Mouse (Mus musculus) intestine, postnatal 0 days (tissue): ENCODE results near the gene Nenf. TPM values are rescaled to one million over a fixed set of nuclear protein-coding genes. Genes with fewer than 3 reads are reported as not detected.

Experiments used
- ATAC-seq: fragments of 200-750 bp; cut with Nextera tagmentation; 2 replicates; pipeline ENCODE4 v1.8.0; 2017; ENCODE audit warnings: mild to moderate bottlenecking, moderate TSS enrichment, moderate library complexity
- H3K27ac ChIP-seq: fragments of 300-500 bp; sonication (generic); 2 replicates; pipeline ENCODE4 v1.5.1; 2014; ENCODE audit warnings: mild to moderate bottlenecking, low read depth, low read length, moderate library complexity
- H3K27me3 ChIP-seq: fragments of 300-500 bp; sonication (generic); replicated peaks from 2 replicates; pipeline ENCODE4 v1.6.1; 2014; ENCODE audit warnings: low read length, mixed read lengths; ENCODE audit not compliant: control insufficient read depth, insufficient read depth
- H3K36me3 ChIP-seq: fragments of 300-500 bp; sonication (generic); 2 replicates; pipeline ENCODE4 v1.6.1; 2014; ENCODE audit warnings: mild to moderate bottlenecking, moderate library complexity; ENCODE audit not compliant: control insufficient read depth, insufficient read depth
- H3K4me1 ChIP-seq: fragments of 300-500 bp; sonication (generic); replicated peaks from 2 replicates; pipeline ENCODE4 v1.6.1; 2014; ENCODE audit warnings: antibody characterized with exemption, low read length, mixed read lengths; ENCODE audit not compliant: control insufficient read depth, insufficient read depth
- H3K4me2 ChIP-seq: fragments of 300-500 bp; sonication (generic); replicated peaks from 2 replicates; pipeline ENCODE4 v1.6.1; 2014; ENCODE audit warnings: low read depth, mild to moderate bottlenecking, moderate library complexity
- H3K4me3 ChIP-seq: fragments of 300-500 bp; sonication (generic); 2 replicates; pipeline ENCODE4 v1.5.1; 2014; ENCODE audit warnings: low read depth, low read length
- H3K9ac ChIP-seq: fragments of 300-500 bp; sonication (generic); 2 replicates; pipeline ENCODE4 v1.6.1; 2014; ENCODE audit warnings: mild to moderate bottlenecking, low read depth, low read length
- H3K9me3 ChIP-seq: fragments of 300-500 bp; sonication (generic); 2 replicates; pipeline ENCODE4 v1.6.1; 2016; ENCODE audit warnings: mixed run types; ENCODE audit not compliant: control insufficient read depth
- CTCF ChIP-seq: sonication (generic); IDR thresholded peaks from 2 replicates; pipeline ENCODE4 v1.5.1; 2016; ENCODE audit warnings: low read depth, mild to moderate bottlenecking, control low read depth, antibody characterized with exemption, moderate library complexity
- WGBS: fragments of 180-500 bp; shearing (Covaris S2); extraction: QIAGEN DNeasy Blood & Tissue Kit; methylation state at CpG from one replicate; pipeline ENCODE4 v1.1.7; 2014; 5-methylcytosine and 5-hydroxymethylcytosine counted together
- polyA plus RNA-seq: library from polyadenylated mRNA; unstranded; fragments of >200 nt; fragmentation: Nextera tagmentation; extraction: Ambion mirVana; gene quantifications from 2 replicates; pipeline ENCODE4 v1.2.1, GENCODE M21; 2015

The Nenf gene
- polyA plus RNA-seq, 1 experiment from 2014 or later, result 174 TPM

DNA sequence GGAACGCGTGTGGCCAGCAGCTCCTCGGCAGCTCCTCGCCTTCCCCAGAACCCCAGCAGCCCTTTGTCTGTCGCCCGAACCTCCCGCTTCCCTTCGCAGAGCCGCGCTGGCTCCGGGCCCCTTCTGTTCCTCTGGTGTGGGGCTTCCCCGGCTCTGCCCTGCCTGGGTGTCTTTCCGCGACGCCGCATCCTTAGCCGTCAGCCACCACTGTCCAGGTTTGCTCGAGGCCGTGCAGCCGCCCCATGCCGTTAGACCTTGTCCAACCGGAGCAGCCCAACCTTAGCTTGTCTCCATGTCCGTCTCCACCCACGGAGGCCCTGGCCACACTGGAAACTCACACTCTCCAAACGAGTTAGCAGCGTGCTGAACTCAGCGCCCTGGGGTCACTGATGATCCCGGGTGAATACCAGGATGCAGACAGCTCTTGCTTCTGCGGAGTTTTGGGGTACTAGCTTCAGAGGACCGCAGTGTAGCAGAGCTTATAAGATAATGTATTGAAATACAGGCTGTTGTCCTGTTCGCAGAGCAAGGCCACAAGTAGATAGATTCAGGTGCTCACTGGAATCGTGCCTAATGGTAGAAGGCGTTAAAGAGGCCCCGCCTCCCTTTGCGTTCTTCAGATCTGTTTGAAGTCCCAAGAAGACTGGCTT, 8.4 kb upstream of the Nenf start:
- WGBS, result under 1% methylated on average over 31 of the region's 35 CpGs
- Histone ChIP-seq H3K9ac (peak overlapping the region; percentile 69), H3K4me3 (peak overlapping the region; percentile 81), H3K4me2 (peak overlapping the region; percentile 99), H3K27me3 (no peaks in the 10 kb centered on the region), H3K36me3 (peaks cover 2% of the 10 kb centered on the region; the same call in 1 of the 2 replicates), H3K9me3 (no peaks in the 10 kb centered on the region), H3K4me1 (peaks cover 10% of the 10 kb centered on the region; the same call in 1 of the 2 replicates), H3K27ac (peak overlapping the region; percentile 71)
- ATAC-seq, result peak; percentile 39
- no peak for TF ChIP-seq CTCF

DNA sequence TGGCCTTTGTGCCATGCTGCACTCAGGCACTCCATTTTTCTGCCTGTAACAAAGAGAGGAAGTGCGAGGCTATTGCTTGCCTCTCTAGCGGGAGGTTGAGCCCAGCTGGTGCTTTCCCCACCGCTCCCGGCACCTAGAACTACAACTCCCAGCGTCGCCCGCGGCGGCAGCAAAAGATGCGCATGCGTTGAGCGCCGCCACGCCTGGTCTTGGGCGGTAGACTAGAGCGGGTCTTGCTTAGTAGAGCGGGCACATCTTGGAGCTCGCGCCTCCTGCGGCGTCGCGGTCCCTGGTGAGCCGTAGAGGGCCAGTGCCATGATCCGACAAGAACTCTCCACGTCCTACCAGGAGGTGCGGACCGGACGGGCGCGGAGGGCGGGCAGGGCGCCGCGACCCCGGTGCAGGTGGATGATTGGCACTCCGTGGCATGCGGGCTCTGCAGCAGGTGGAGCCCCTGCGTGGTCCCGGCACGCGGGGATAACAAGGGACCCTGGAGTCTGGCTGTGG, 7.8 kb upstream of the Nenf start, which contains the start of gene Tmem206:
TSS of gene Tmem206 (plus strand) at position 187 of the 507 bp plus-strand sequence.
- peak within 1 kb of the TSS; percentile 81 for H3K4me3 ChIP-seq
- H3K27ac ChIP-seq, result peak within 1 kb of the TSS; percentile 71
- TF ChIP-seq CTCF, result 0 out of 2 replicates have a peak, but pooled peaks have one; percentile 22
- H3K36me3 ChIP-seq, result no peaks in the 10 kb centered on the region
- WGBS, result under 1% methylated on average over 36 of the region's 42 CpGs
- no peaks in the 10 kb centered on the region for H3K27me3 ChIP-seq
- ATAC-seq, result peak; percentile 82
- H3K9me3 ChIP-seq, result no peaks in the 10 kb centered on the region
- peak within 1 kb of the TSS; percentile 99 for H3K4me2 ChIP-seq
- peak within 1 kb of the TSS; percentile 69 for H3K9ac ChIP-seq
- H3K4me1 ChIP-seq, result peaks cover 10% of the 10 kb centered on the region; the same call in 1 of the 2 replicates

DNA sequence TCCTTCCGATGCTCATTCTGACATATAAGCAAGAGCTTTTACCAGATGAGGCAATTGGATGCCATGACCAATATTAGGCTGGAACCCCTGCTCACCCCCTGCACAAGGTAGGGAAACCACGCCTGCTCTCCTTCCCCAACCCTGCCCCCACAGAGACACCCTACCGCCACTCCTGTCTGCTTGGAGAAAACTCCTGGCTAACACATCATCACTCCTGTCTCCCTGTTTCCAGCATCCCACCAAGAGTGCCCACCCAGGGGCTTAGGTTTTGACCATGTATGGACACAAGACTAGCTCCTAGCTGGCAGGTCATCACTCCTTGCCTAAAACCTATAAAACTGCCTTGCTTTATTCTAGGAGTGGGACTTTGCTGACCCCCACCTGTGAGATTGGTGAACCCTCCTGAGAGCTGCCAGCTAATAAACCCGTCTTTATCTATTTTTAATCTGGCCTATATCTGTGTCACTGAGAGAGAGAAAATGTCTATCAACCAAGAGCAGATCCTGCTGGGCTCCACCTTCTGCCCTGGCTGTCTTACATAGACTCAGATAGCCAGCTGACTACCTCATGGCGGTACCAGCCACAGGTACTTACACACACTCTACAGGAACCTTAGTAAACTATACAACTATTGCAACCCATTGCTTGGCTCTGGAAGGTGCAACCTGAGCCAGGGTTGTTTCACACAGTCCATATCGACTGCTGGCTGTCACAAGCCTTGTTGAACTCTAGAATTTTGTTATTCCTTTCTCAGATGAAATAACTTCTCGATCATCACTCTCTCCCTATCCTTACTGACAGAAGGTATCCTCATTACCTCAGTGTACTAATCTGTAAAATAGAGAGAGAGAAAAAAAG, 7.0 kb upstream of the Nenf start:
- H3K9me3 ChIP-seq, result no peaks in the 10 kb centered on the region
- TF ChIP-seq CTCF, result no peak
- no peaks in the 10 kb centered on the region for H3K27me3 ChIP-seq
- ATAC-seq, result no peak
- H3K4me1 ChIP-seq, result peaks cover 10% of the 10 kb centered on the region; the same call in 1 of the 2 replicates
- WGBS, result 76% methylated on average over 7 of the region's 7 CpGs
- no peak overlapping the region for H3K9ac ChIP-seq
- H3K4me3 ChIP-seq, result peak overlapping the region; percentile 81; the same call in 1 of the 2 replicates
- no peak overlapping the region for H3K27ac ChIP-seq
- H3K4me2 ChIP-seq, result peak overlapping the region; percentile 99
- no peaks in the 10 kb centered on the region for H3K36me3 ChIP-seq

DNA sequence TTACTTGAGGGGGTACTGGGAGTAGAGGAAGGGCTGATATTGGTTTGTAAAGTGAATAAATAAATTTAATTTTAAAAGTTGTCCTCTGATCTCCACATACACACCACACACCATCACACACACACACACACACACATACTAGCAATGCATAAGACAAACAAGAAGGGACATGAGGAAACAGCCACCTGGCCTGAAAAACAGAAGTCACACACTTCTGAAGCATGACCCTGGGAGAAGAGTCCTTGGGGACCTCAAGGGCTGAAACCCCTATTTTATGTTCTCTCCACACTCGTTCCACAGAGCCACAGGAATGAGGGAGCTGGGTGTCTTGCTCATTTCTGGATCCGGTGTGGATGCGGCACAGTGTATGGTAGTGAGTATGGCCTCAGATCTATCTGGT, 5.4 kb upstream of the Nenf start:
- H3K9ac ChIP-seq, result no peak overlapping the region
- H3K4me2 ChIP-seq, result no peak overlapping the region
- no peak overlapping the region for H3K27ac ChIP-seq
- 85% methylated on average over 3 of the region's 3 CpGs for WGBS
- H3K4me1 ChIP-seq, result peaks cover 10% of the 10 kb centered on the region; the same call in 1 of the 2 replicates
- ATAC-seq, result no peak
- H3K27me3 ChIP-seq, result no peaks in the 10 kb centered on the region
- no peak overlapping the region for H3K4me3 ChIP-seq
- TF ChIP-seq CTCF, result no peak
- no peaks in the 10 kb centered on the region for H3K9me3 ChIP-seq
- H3K36me3 ChIP-seq, result no peaks in the 10 kb centered on the region

DNA sequence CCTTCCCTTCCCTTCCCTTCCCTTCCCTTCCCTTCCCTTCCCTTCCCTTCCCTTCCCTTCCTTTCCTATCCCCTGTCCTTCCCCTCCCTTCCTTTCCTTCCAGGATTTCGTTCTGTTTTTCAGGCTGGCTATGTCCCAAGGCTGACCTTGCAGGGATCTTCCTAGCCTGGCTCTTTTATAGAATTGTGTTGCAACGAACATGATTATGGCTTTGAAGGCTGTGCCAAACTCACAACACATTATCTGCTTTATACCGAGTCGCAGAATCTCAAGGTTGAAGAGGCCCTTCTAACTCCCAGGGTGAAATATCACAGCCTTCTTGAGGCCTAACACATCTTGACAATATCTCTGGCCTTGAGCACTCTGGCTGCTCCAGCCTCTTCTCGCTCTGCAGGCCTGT, 692 bp upstream of the Nenf start:
- TF ChIP-seq CTCF, result no peak
- WGBS, result 28% methylated on average over 5 of the region's 5 CpGs
- peak overlapping the region; percentile 41; the same call in 1 of the 2 replicates for H3K27ac ChIP-seq

DNA sequence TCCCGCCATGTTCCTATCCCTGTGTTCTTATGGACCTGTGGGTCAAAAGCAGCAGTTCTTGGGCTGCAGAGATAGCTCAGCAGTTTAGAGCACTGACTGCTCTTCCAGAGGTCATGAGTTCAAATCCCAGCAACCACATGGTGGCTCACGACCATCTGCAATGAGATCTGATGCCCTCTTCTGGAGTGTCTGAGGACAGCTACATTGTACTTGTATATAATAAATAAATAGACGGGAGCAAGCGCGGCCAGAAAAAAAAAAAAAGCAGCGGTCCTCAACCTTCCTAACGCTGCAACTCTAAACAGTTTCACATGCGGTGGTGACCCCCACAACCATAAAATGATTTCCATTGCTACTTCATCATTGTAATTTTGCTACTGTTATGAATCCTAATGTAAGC, 1.2 kb downstream of the Nenf start:
- TF ChIP-seq CTCF, result peak; percentile 55
- no peaks in the 10 kb centered on the region for H3K36me3 ChIP-seq
- no peak overlapping the region for H3K4me3 ChIP-seq
- H3K4me2 ChIP-seq, result peak overlapping the region; percentile 84
- WGBS, result 68% methylated on average over 8 of the region's 8 CpGs
- no peak overlapping the region for H3K9ac ChIP-seq
- no peaks in the 10 kb centered on the region for H3K9me3 ChIP-seq
- no peaks in the 10 kb centered on the region for H3K4me1 ChIP-seq
- no peak for ATAC-seq
- H3K27me3 ChIP-seq, result no peaks in the 10 kb centered on the region
- no peak overlapping the region for H3K27ac ChIP-seq

More for the DNA sequence above, 692 bp upstream of the Nenf start:
- Histone ChIP-seq H3K4me1 (no peaks in the 10 kb centered on the region), H3K4me2 (no peak overlapping the region), H3K4me3 (no peak overlapping the region), H3K9me3 (no peaks in the 10 kb centered on the region), H3K27me3 (no peaks in the 10 kb centered on the region), H3K9ac (no peak overlapping the region), H3K36me3 (no peaks in the 10 kb centered on the region)
- peak; percentile 25 for ATAC-seq
